Mouse (Mus musculus) thymus, adult 2 months (tissue): ENCODE measurements around the gene Gria1.

Experiments used
- CTCF ChIP-seq: fragments of 200-500 bp; IDR thresholded peaks from 2 replicates; pipeline ENCODE4 v1.5.1; 2012; ENCODE audit warnings: mild to moderate bottlenecking, control low read depth, low read length, moderate library complexity, borderline replicate concordance; ENCODE audit not compliant: control insufficient read depth, poor library complexity, insufficient read depth; ENCODE audit errors: extremely low read depth
- POLR2A ChIP-seq: fragments of 200-500 bp; IDR thresholded peaks from 2 replicates; pipeline ENCODE4 v1.6.1; 2012; ENCODE audit warnings: mild to moderate bottlenecking, low read length, control low read depth, moderate library complexity; ENCODE audit not compliant: control insufficient read depth, poor library complexity, insufficient read depth; ENCODE audit errors: extremely low read depth

GRCm38 (mm10) chr11:57154998-57155397 is 143.8 kb downstream of the Gria1 start:
- TF ChIP-seq POLR2A (no peak), CTCF (no peak)
